In the genomic region with DNA sequence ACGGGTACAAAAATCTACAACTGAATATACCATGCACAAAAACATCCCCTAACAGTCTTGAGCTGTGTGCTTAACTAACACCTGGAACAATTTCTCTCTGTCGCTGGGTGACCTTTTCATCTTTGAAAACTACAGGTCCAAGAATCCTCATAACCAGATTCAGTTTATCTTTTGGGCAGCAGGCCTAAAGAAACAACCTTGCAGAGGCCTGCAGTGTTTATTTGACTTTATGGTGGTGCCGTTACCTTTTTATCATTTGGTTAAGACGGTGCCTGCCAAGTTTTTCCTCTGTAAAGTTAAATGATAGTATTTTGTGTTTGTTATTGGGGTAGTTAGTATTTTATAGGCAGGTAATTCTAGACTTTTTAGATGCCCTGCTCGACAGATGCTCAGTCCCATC, we compare ENCODE assay signal across 20 mouse cellular contexts. TPM values are rescaled to one million over a fixed set of nuclear protein-coding genes. Genes with fewer than 3 reads are reported as not detected.
DNase-seq lines count a peak whose midpoint lies in the region; ATAC-seq and TF ChIP-seq lines count a peak whose summit lies in the region.
"Had no signal": no experiment of that assay in that cellular context is flagged by ENCODE, and none has a peak within 500 bp of the region (broad histone marks: within the 10 kb centered on the region; RNA-seq: fewer than 3 reads in every experiment).

No protein-coding gene starts in this region.

- no peak for TF ChIP-seq POLR2A in liver, adult 2 months (IDR thresholded peaks at IDR 0.05; ENCODE audit: extremely low read depth, insufficient read depth, low read length)
- TF ChIP-seq POLR2A in MEL (IDR thresholded peaks at IDR 0.05; ENCODE audit: control insufficient read depth in 1 of 2, insufficient read depth in 1 of 2, low read depth in 1 of 2, low read length in 2 of 2, poor library complexity in 1 of 2) = no peak

- no peak for TF ChIP-seq EP300 in liver, postnatal 0 days (IDR thresholded peaks at IDR 0.05; ENCODE audit: low read depth)
- peak; percentile 45 to 83; a peak in 2 of 4 replicates for TF ChIP-seq EP300 in MEL (IDR thresholded peaks at IDR 0.05; ENCODE audit: low read depth in 1 of 2, low read length in 2 of 2)

- no peaks in the 10 kb centered on the region for H3K27me3 ChIP-seq in liver, adult 2 months (ENCODE audit: control insufficient read depth, insufficient read depth, low read length)
- no peaks in the 10 kb centered on the region for H3K27me3 ChIP-seq in liver, postnatal 0 days (ENCODE audit: insufficient read depth, low read length)
- no peaks in the 10 kb centered on the region for H3K27me3 ChIP-seq in MEL (ENCODE audit: control insufficient read depth in 1 of 2, insufficient read depth in 2 of 2, low read length in 2 of 2)
- H3K27me3 ChIP-seq: CH12.LX, Patski had no signal

- no peak for TF ChIP-seq CTCF in liver, adult 2 months (IDR thresholded peaks at IDR 0.05; ENCODE audit: low read depth, low read length)
- TF ChIP-seq CTCF in liver, postnatal 0 days (IDR thresholded peaks at IDR 0.05; ENCODE audit: low read depth) = no peak
- TF ChIP-seq CTCF in MEL (IDR thresholded peaks at IDR 0.05 in 2 of 3, conservative IDR thresholded peaks at IDR 0.05 in 1 of 3; ENCODE audit: control insufficient read depth in 1 of 3, insufficient read depth in 1 of 3, low read depth in 2 of 3, low read length in 3 of 3, poor library complexity in 1 of 3, severe bottlenecking in 1 of 3) = no peak

- H3K27ac ChIP-seq in liver, adult 2 months (replicated peaks; ENCODE audit: insufficient read depth, low read depth, low read length) = no peak overlapping the region; the same call in 1 of the 2 replicates
- H3K27ac ChIP-seq in liver, postnatal 0 days (ENCODE audit: low read depth) = no peak overlapping the region
- peak overlapping the region; percentile 48; the same call in 1 of the 2 replicates for H3K27ac ChIP-seq in MEL (ENCODE audit: control insufficient read depth, low read depth, low read length)

- 29% methylated on average over 5 of the region's 5 CpGs for WGBS in liver, adult 2 months
- WGBS in liver, postnatal 0 days (ENCODE audit: insufficient replicate concordance) = 53% methylated on average over 5 of the region's 5 CpGs

- peaks cover 6% of the 10 kb centered on the region for H3K4me1 ChIP-seq in liver, adult 2 months (ENCODE audit: control insufficient read depth, insufficient read depth, low read length)
- peaks cover 5% of the 10 kb centered on the region; the same call in 1 of the 2 replicates for H3K4me1 ChIP-seq in liver, postnatal 0 days (ENCODE audit: insufficient read depth)
- H3K4me1 ChIP-seq in MEL (ENCODE audit: control insufficient read depth in 1 of 2, insufficient read depth in 2 of 2, low read length in 2 of 2) = peaks cover 26 to 42% of the 10 kb centered on the region in 2 experiments

- H3K4me2 ChIP-seq in liver, postnatal 0 days (ENCODE audit: low read depth, low read length) = no peak overlapping the region

- H3K9ac ChIP-seq in liver, adult 2 months (ENCODE audit: low read depth, low read length) = no peak overlapping the region
- no peak overlapping the region for H3K9ac ChIP-seq in liver, postnatal 0 days (replicated peaks)
- no peak overlapping the region for H3K9ac ChIP-seq in MEL (ENCODE audit: control insufficient read depth, low read depth, low read length, poor library complexity, severe bottlenecking)

- no peak for TF ChIP-seq RAD21 in MEL (IDR thresholded peaks at IDR 0.05; ENCODE audit: low read depth, low read length)

- no peak overlapping the region for H3K4me3 ChIP-seq in liver, adult 2 months (ENCODE audit: insufficient read depth, low read depth, low read length)
- no peak overlapping the region for H3K4me3 ChIP-seq in liver, postnatal 0 days (ENCODE audit: low read depth, low read length)
- no peak overlapping the region for H3K4me3 ChIP-seq in MEL (ENCODE audit: control insufficient read depth in 1 of 2, insufficient read depth in 1 of 2, low read depth in 2 of 2, low read length in 2 of 2)

- no peak for ATAC-seq in liver, postnatal 0 days
- ATAC-seq: activated CD4-positive, CD25-positive, alpha-beta regulatory T cell, adult 4 months; CD4-positive, CD25-positive, alpha-beta regulatory T cell, adult 4 months; Patski had no signal

- peaks cover 42% of the 10 kb centered on the region for H3K79me2 ChIP-seq in liver, adult 2 months (ENCODE audit: control insufficient read depth, insufficient read depth, low read length)
- no peaks in the 10 kb centered on the region for H3K79me2 ChIP-seq in MEL (ENCODE audit: control insufficient read depth, insufficient read depth, low read length, poor library complexity)

- H3K36me3 ChIP-seq in liver, adult 2 months (ENCODE audit: control insufficient read depth, insufficient read depth, low read length) = no peaks in the 10 kb centered on the region; the same call in none of the 2 replicates
- no peaks in the 10 kb centered on the region for H3K36me3 ChIP-seq in liver, postnatal 0 days (replicated peaks; ENCODE audit: insufficient read depth, low read length)
- H3K36me3 ChIP-seq in MEL (ENCODE audit: control insufficient read depth in 1 of 2, insufficient read depth in 2 of 2, low read length in 2 of 2) = peaks cover 0 to 25% of the 10 kb centered on the region in 2 experiments; a peak in 2 of 4 replicates
- H3K36me3 ChIP-seq: G1E had no signal

- peak; percentile 89 for DNase-seq in liver, adult 2 months (ENCODE audit: extremely low read depth, low read depth, low spot score)
- no peak for DNase-seq in liver, postnatal 0 days
- DNase-seq in MEL (ENCODE audit: low read depth, low spot score) = peak; percentile 44
- no peak for DNase-seq in cerebellum, adult 9-11 months
- DNase-seq: adrenal gland, adult 2 months; adrenal gland, adult 8-10 months; adrenal gland, postnatal 10 days; adrenal gland, postnatal 14 days; adrenal gland, postnatal 25 days; adrenal gland, postnatal 36 days; B cell, adult 2 months; cerebellum, adult 11 months; cerebellum, adult 11-12 months; cerebellum, adult 18-20 months; cerebellum, adult 2 months had no signal

- H3K9me3 ChIP-seq in liver, postnatal 0 days (ENCODE audit: low read length) = no peaks in the 10 kb centered on the region
- no peaks in the 10 kb centered on the region for H3K9me3 ChIP-seq in MEL (replicated peaks; ENCODE audit: insufficient read depth, low read length)
- H3K9me3 ChIP-seq: G1E had no signal

TF ChIP-seq in MEL, 35 proteins besides CTCF, POLR2A, EP300 and RAD21:
- peak; percentile 59 for TF ChIP-seq GATA1 (IDR thresholded peaks at IDR 0.05; ENCODE audit: low read depth, low read length)
- peak; percentile 68 for TF ChIP-seq ETS1 (IDR thresholded peaks at IDR 0.05; ENCODE audit: low read depth, low read length)
- peak; percentile 56; the same call in 1 of the 2 replicates for TF ChIP-seq MYB (IDR thresholded peaks at IDR 0.05; ENCODE audit: low read depth, low read length)
- TF ChIP-seq USF2 (IDR thresholded peaks at IDR 0.05; ENCODE audit: borderline replicate concordance in 1 of 2, insufficient read depth in 1 of 2, low read depth in 1 of 2, low read length in 2 of 2) = no peak
- no peak for TF ChIP-seq GABPA (IDR thresholded peaks at IDR 0.05; ENCODE audit: low read depth, low read length)
- TF ChIP-seq RCOR1 (IDR thresholded peaks at IDR 0.05; ENCODE audit: low read depth, low read length) = peak; percentile 78; the same call in 1 of the 2 replicates
- TF ChIP-seq TCF12 (IDR thresholded peaks at IDR 0.05; ENCODE audit: low read depth, low read length) = peak; percentile 69

RNA-seq across cellular contexts. Expression of gene Gcnt2, which starts 15.9 kb away (rescaled TPM):
- total RNA-seq in liver, adult 2 months (2014; rRNA removed) = 14.7 and 18.1 TPM in 2 replicates
- polyA plus RNA-seq in liver, adult 2 months (2012; rRNA removed) = 2.8 and 3.5 TPM in 2 replicates
- 2.5 and 3.3 TPM in 2 replicates for polyA plus RNA-seq in liver, postnatal 0 days (2015; fragmentation: Nextera tagmentation; extraction: Ambion mirVana)
- 0.04 TPM in 1 of 2 replicates, not detected in the other for total RNA-seq in MEL (2012; rRNA removed)
- under 1 TPM in 1 of 2 experiments, not detected in 1; 0.03 TPM for polyA plus RNA-seq in MEL (2012; ENCODE audit: insufficient read depth in 1 of 2, insufficient read length in 2 of 2, low read depth in 1 of 2, low replicate concordance in 2 of 2, missing spikeins in 1 of 2)
- total RNA-seq: CH12.LX had no signal
- polyA plus RNA-seq: G1E had no signal

Comparison
In these comparisons a context has a peak if more than half of its experiments do, and no peak if none do; other contexts are left out.
1. DNase-seq: peak in liver, adult 2 months (single experiment) and MEL (single experiment); none in liver, postnatal 0 days (single experiment) and cerebellum, adult 9-11 months (single experiment).